Mouse (Mus musculus) gastrocnemius, postnatal 4 days (tissue): ENCODE results near the gene Atp5e. TPM values are rescaled to one million over a fixed set of nuclear protein-coding genes. Genes with fewer than 3 reads are reported as not detected.
A peak's percentile ranks its signal among the peaks of the same experiment; 100 is the strongest.

Experiments
- DNase-seq, 2 experiments: peaks; one replicate each; pipeline ENCODE4 v3.0.0; 2021 to 2022; ENCODE audit warnings: low spot score in 2 of 2, mixed read lengths in 2 of 2
- total RNA-seq, 2 experiments: library from RNA; stranded (reverse); gene quantifications; 2 replicates each; pipeline ENCODE4 v1.2.3; 2021

The Atp5e gene
- total RNA-seq, 2 experiments from 2014 or later, result 771 to 884 TPM

DNA sequence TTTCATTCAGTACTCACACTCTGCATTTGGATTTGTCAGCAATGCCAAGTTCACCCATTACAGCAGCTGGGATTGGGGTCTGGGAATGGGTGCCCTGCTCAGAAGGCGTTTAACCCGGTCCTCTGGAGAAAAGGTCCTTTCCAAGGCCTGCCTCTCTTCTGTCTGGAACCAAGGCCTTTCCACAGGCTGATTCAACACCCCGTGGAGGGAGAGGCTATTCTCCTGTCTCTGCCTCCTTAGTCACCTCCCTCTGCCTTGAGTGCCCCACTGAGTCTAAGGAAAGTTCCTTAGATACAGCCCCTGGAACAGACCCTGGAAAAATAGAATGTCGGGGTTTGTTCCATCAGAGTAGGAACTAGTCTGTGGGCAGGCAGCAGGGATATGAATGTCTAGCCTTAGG is 15.5 kb downstream of the Atp5e start:
- DNase-seq, result no peak

- DNase-seq, result no peak
Observed at GRCm38 (mm10) chr2:174446905-174447304, 17.0 kb downstream of the Atp5e start.

DNA sequence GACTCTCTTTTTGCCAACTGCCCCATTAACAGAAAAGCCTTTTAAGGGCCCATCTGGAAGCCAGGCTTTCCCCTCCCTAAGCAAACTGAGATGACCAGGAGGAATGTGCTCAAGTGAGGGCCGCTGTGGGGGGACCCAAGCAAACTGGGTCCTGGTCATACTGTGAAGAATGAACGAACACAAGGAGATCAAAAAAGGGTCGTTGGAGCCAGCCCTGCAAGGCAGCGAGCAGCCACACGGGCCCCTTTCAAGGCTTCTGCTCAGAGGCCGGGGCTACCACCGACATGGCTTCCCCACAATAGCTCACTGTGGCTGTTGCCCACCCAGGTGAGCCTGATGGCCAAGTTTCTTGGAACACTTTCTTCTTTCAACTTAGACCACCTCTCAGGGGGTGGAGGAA is 17.4 kb downstream of the Atp5e start:
- no peak for DNase-seq

GRCm38 (mm10) chr2:174445018-174445417 is 18.9 kb downstream of the Atp5e start:
- no peak for DNase-seq

DNA sequence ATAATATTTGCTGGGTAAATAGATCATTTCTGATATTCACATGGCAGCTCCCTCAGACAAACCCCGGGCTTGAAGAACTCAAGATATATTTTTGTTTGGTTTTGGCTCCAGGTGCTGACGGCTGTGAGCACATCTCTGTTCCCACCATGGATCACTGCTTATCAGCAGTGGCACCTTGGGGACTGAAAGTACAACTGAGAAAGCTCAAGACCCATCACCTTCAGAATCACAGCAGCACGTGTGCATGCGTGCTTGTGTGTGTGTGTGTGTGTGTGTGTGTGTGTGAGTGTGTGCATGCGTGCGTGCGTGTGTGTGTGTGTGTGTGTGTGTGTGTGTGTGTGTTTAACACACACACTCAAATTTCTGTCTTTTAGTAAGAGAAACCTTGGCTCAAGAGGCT is 19.5 kb downstream of the Atp5e start:
- DNase-seq, result no peak

GRCm38 (mm10) chr2:174443046-174443445 is 20.9 kb downstream of the Atp5e start:
- DNase-seq, result no peak

DNA sequence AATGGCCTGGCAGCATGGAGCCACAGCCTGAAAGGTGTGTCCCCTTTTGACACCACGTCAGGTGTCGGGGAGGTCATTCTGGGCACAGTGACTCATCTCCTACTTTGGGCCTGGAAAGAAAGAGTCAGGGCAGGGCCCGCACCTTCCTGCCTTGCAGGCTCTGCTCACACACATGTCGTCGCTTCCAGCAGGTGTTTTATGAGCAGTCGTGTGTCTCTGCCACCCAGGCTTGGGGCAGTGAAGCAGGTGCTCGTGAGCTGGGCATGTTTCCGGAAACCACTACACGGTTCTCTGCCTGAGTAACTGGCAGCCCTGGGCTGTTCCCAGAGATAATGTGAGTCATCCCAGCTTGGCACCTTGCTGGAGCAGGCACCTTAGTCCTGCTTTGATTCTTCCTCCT is 21.4 kb downstream of the Atp5e start:
- no peak for DNase-seq

DNA sequence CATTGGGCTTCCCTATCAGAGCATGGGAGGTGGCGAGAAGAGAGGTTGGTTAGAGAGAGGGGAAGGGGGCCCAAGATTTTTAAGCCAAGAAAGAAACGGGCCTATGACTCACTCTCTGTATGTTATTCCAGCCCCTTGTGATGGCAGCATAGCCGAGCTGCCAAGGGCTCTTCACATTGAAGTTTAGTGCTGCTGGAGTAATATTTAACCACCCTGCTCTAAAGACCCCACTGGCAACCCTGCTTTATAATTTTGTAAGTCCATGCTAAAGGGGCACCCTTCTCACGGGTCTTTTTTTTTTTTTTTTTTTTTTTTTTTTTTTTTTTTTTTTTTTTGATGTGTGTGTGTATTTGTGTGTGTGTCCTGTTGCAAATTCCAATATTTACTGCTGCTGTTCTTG is 22.0 kb downstream of the Atp5e start:
- DNase-seq, result no peak

- no peak for DNase-seq
Observed at GRCm38 (mm10) chr2:174439961-174440360, 23.9 kb downstream of the Atp5e start.

DNA sequence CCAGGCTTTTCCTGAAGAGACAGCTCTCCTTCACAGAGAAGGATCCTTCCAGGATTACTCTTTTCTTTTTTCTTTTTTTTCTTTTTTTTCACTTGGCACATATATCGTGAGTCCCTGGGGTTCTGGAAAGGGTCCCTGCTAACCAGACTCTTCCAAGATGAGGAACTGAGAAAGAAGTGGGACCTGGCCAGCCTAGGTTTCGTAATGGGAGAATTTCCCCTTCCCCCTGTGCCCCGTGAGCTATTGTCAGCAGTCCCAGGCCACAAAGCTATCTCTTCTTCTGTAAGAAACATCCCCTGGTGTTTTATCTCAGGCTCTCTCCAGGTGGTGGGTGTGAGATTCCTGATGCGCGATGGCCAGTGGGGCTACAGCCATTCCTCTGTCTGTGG is 24.5 kb downstream of the Atp5e start:
- DNase-seq, result no peak

DNA sequence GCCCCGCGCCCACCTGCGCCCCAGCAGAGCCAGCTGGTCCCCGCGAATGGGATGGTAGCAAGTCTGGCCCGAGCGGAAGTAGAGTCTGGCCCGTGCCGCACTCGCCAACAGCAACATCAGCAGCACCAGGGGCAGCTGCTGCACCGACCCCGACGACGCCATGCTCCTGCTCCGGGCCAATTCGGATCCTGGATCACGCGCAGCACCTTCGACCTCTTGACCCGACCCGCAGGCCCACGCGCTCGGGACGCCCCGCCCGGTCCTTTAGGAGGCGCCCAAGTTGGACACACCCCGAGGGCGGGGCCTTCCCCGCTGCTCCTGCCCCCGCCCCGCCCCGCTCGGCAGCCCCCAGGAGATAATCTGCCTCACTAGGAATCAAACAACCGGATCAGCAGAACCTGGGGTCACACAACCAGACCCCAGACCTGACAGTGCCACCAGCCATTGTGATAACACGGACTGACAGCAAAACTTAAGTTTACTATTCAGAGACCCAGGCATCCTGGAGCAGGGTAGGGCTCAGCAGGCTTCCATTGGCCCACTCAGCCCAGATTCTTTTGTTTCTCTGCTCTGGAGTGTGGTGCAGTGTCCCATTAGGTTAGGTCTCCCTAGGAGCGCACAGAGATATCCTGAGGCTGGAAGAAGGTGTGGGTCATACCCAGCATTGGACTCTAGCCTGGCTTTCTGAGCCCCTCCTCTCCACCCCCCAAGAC is 25.0 kb downstream of the Atp5e start, which contains the start of gene Ctsz:
Ctsz (minus strand) TSS at position 303 of the 713 bp plus-strand sequence.
- peak; percentile 71 to 80 for DNase-seq

GRCm38 (mm10) chr2:174438181-174438580 is 25.7 kb downstream of the Atp5e start:
- DNase-seq, result no peak

- DNase-seq, result no peak
Observed at GRCm38 (mm10) chr2:174437697-174437982, 26.3 kb downstream of the Atp5e start.

GRCm38 (mm10) chr2:174436916-174437696 is 26.8 kb downstream of the Atp5e start:
- no peak for DNase-seq

GRCm38 (mm10) chr2:174436076-174436701 is 27.7 kb downstream of the Atp5e start:
- DNase-seq, result no peak

GRCm38 (mm10) chr2:174434943-174435342 is 29.0 kb downstream of the Atp5e start:
- no peak for DNase-seq

- no peak for DNase-seq
Observed at GRCm38 (mm10) chr2:174428996-174429591, 34.8 kb downstream of the Atp5e start.

GRCm38 (mm10) chr2:174428076-174428835 is 35.6 kb downstream of the Atp5e start:
- DNase-seq, result no peak

GRCm38 (mm10) chr2:174426856-174427255 is 37.0 kb downstream of the Atp5e start:
- DNase-seq, result no peak

GRCm38 (mm10) chr2:174424301-174425085 is 39.4 kb downstream of the Atp5e start:
- no peak for DNase-seq
